In genomic region chr1:120259249-120259648, GRCm38 (mm10) we compare ENCODE assay signal across 14 mouse cellular contexts. TPM values are rescaled to one million over a fixed set of nuclear protein-coding genes. Genes with fewer than 3 reads are reported as not detected.
DNase-seq lines count a peak whose midpoint lies in the region; ATAC-seq and TF ChIP-seq lines count a peak whose summit lies in the region.
"Had no signal": no experiment of that assay in that cellular context is flagged by ENCODE, and none has a peak within 500 bp of the region (broad histone marks: within the 10 kb centered on the region; RNA-seq: fewer than 3 reads in every experiment).

No protein-coding gene starts in this region.

- H3K36me3 ChIP-seq in lung, embryonic 15.5 days: no peaks in the 10 kb centered on the region
- peaks cover 48% of the 10 kb centered on the region for H3K36me3 ChIP-seq in liver, embryonic 13.5 days
- no peaks in the 10 kb centered on the region for H3K36me3 ChIP-seq in stomach, embryonic 16.5 days (ENCODE audit: control insufficient read depth, insufficient read depth, low read length)
- no peaks in the 10 kb centered on the region for H3K36me3 ChIP-seq in midbrain, embryonic 13.5 days
- H3K36me3 ChIP-seq: embryonic facial prominence, embryonic 13.5 days; limb, embryonic 15.5 days had no signal

- 66% methylated on average over 7 of the region's 7 CpGs for WGBS in lung, embryonic 15.5 days
- WGBS in lung, adult 2 months: 74% methylated on average over 7 of the region's 7 CpGs
- WGBS in liver, embryonic 13.5 days (ENCODE audit: insufficient replicate concordance): 17% methylated on average over 7 of the region's 7 CpGs
- 60% methylated on average over 7 of the region's 7 CpGs for WGBS in stomach, embryonic 16.5 days
- 75% methylated on average over 7 of the region's 7 CpGs for WGBS in midbrain, embryonic 13.5 days

- no peak overlapping the region for H3K27ac ChIP-seq in lung, embryonic 15.5 days
- peak overlapping the region; percentile 97 for H3K27ac ChIP-seq in liver, embryonic 13.5 days
- no peak overlapping the region for H3K27ac ChIP-seq in stomach, embryonic 16.5 days (ENCODE audit: low read length)
- no peak overlapping the region for H3K27ac ChIP-seq in midbrain, embryonic 13.5 days
- H3K27ac ChIP-seq: embryonic facial prominence, embryonic 13.5 days; hindbrain, embryonic 14.5 days; limb, embryonic 15.5 days had no signal

- no peak overlapping the region for H3K9ac ChIP-seq in lung, embryonic 15.5 days
- peak overlapping the region; percentile 91 for H3K9ac ChIP-seq in liver, embryonic 13.5 days
- no peak overlapping the region for H3K9ac ChIP-seq in stomach, embryonic 16.5 days (ENCODE audit: low read length)
- H3K9ac ChIP-seq in midbrain, embryonic 13.5 days (replicated peaks): no peak overlapping the region
- H3K9ac ChIP-seq: hindbrain, embryonic 14.5 days; limb, embryonic 15.5 days had no signal

- no peak for TF ChIP-seq POLR2A in lung, adult 2 months (IDR thresholded peaks at IDR 0.05; ENCODE audit: borderline replicate concordance, extremely low read depth, low read depth, low read length)

- no peak overlapping the region for H3K4me2 ChIP-seq in lung, embryonic 15.5 days
- peak overlapping the region; percentile 93 for H3K4me2 ChIP-seq in liver, embryonic 13.5 days
- no peak overlapping the region for H3K4me2 ChIP-seq in stomach, embryonic 16.5 days (ENCODE audit: low read depth, low read length)
- no peak overlapping the region for H3K4me2 ChIP-seq in midbrain, embryonic 13.5 days (replicated peaks)
- H3K4me2 ChIP-seq: hindbrain, embryonic 14.5 days had no signal

- TF ChIP-seq CTCF in lung, adult 2 months (IDR thresholded peaks at IDR 0.05; ENCODE audit: insufficient read depth, low read length): no peak

- H3K4me1 ChIP-seq in lung, embryonic 15.5 days: 0 out of 2 replicates have a peak, but pooled peaks cover 9% of the 10 kb centered on the region
- no peaks in the 10 kb centered on the region for H3K4me1 ChIP-seq in lung, adult 2 months (ENCODE audit: control insufficient read depth, insufficient read depth, low read length)
- peaks cover 94% of the 10 kb centered on the region for H3K4me1 ChIP-seq in liver, embryonic 13.5 days (replicated peaks)
- H3K4me1 ChIP-seq in stomach, embryonic 16.5 days (ENCODE audit: control insufficient read depth, insufficient read depth, low read length): peaks cover 8% of the 10 kb centered on the region; the same call in 1 of the 2 replicates
- H3K4me1 ChIP-seq in midbrain, embryonic 13.5 days (replicated peaks): no peaks in the 10 kb centered on the region

- DNase-seq in lung, adult 2 months: no peak
- DNase-seq in c-Kit-positive CD71-positive TER-119-positive erythroid progenitor cells, embryonic 14.5 days (ENCODE audit: low spot score): peak; percentile 88
- DNase-seq in liver, embryonic 13.5 days: peak; percentile 83
- no peak for DNase-seq in cerebellum, postnatal 25 days
- DNase-seq: adrenal gland, postnatal 10 days; cerebellum, adult 2 months; kidney, postnatal 10 days; thymus, postnatal 36 days had no signal

- no peaks in the 10 kb centered on the region for H3K27me3 ChIP-seq in lung, embryonic 15.5 days
- H3K27me3 ChIP-seq in liver, embryonic 13.5 days: no peaks in the 10 kb centered on the region
- 0 out of 2 replicates have a peak, but pooled peaks cover 9% of the 10 kb centered on the region for H3K27me3 ChIP-seq in stomach, embryonic 16.5 days (ENCODE audit: control insufficient read depth, insufficient read depth, low read length)
- peaks cover 10% of the 10 kb centered on the region for H3K27me3 ChIP-seq in midbrain, embryonic 13.5 days
- H3K27me3 ChIP-seq: limb, embryonic 15.5 days had no signal

- peak; percentile 49; the same call in 1 of the 2 replicates for ATAC-seq in lung, embryonic 15.5 days (ENCODE audit: borderline replicate concordance, extremely low read depth, low FRiP score, low TSS enrichment)
- ATAC-seq in liver, embryonic 13.5 days (ENCODE audit: low read depth): peak; percentile 96
- peak; percentile 59; the same call in 1 of the 2 replicates for ATAC-seq in stomach, embryonic 16.5 days (ENCODE audit: insufficient read depth, low FRiP score)
- no peak for ATAC-seq in midbrain, embryonic 13.5 days

- H3K9me3 ChIP-seq in lung, embryonic 15.5 days: no peaks in the 10 kb centered on the region
- no peaks in the 10 kb centered on the region for H3K9me3 ChIP-seq in liver, embryonic 13.5 days (replicated peaks)
- H3K9me3 ChIP-seq in stomach, embryonic 16.5 days (replicated peaks; ENCODE audit: control insufficient read depth, low read length): no peaks in the 10 kb centered on the region
- H3K9me3 ChIP-seq in midbrain, embryonic 13.5 days: no peaks in the 10 kb centered on the region
- H3K9me3 ChIP-seq: embryonic facial prominence, embryonic 13.5 days; limb, embryonic 15.5 days had no signal

- H3K4me3 ChIP-seq in lung, embryonic 15.5 days: no peak overlapping the region
- H3K4me3 ChIP-seq in lung, adult 2 months (replicated peaks; ENCODE audit: extremely low read depth, low read depth, low read length): no peak overlapping the region
- peak overlapping the region; percentile 43 for H3K4me3 ChIP-seq in liver, embryonic 13.5 days (replicated peaks)
- H3K4me3 ChIP-seq in stomach, embryonic 16.5 days (replicated peaks; ENCODE audit: low read length): no peak overlapping the region
- no peak overlapping the region for H3K4me3 ChIP-seq in midbrain, embryonic 13.5 days (replicated peaks)
- H3K4me3 ChIP-seq: embryonic facial prominence, embryonic 13.5 days; limb, embryonic 15.5 days had no signal

RNA-seq across cellular contexts. Expression of gene Steap3, which starts 13.3 kb away (rescaled TPM):
- 3.0 and 3.1 TPM in 2 replicates for polyA plus RNA-seq in lung, embryonic 15.5 days (2015; fragmentation: Nextera tagmentation; extraction: Ambion mirVana)
- 58.3 and 67.0 TPM in 2 replicates for polyA plus RNA-seq in lung, adult 2 months (2012; rRNA removed)
- 46.7 and 49.5 TPM in 2 replicates for polyA plus RNA-seq in liver, embryonic 13.5 days (2015; fragmentation: Nextera tagmentation; extraction: Ambion mirVana)
- polyA plus RNA-seq in stomach, embryonic 16.5 days (2015; fragmentation: Nextera tagmentation; extraction: Ambion mirVana): 5.2 and 8.2 TPM in 2 replicates
- polyA plus RNA-seq in midbrain, embryonic 13.5 days (2015; fragmentation: Nextera tagmentation; extraction: Ambion mirVana): 1.5 and 2.1 TPM in 2 replicates

Comparison
In these comparisons a context has a peak if more than half of its experiments do, and no peak if none do; other contexts are left out.
1. DNase-seq: peak in c-Kit-positive CD71-positive TER-119-positive erythroid progenitor cells, embryonic 14.5 days (single experiment) and liver, embryonic 13.5 days (single experiment); none in lung, adult 2 months (single experiment) and cerebellum, postnatal 25 days (0 of 2).